Mouse (Mus musculus) kidney, embryonic 15.5 days (tissue): ENCODE results near the gene Prkd2. TPM values are rescaled to one million over a fixed set of nuclear protein-coding genes. Genes with fewer than 3 reads are reported as not detected.
A peak's percentile ranks its signal among the peaks of the same experiment; 100 is the strongest.

Source experiments
- ATAC-seq: fragments of 200-750 bp; cut with Nextera tagmentation; replicated peaks from 2 replicates; pipeline ENCODE4 v1.8.0; 2017; ENCODE audit warnings: moderate TSS enrichment; ENCODE audit not compliant: low FRiP score
- H3K27ac ChIP-seq: fragments of 300-500 bp; sonication (generic); 2 replicates; pipeline ENCODE4 v1.5.1; 2015; ENCODE audit warnings: mild to moderate bottlenecking, inconsistent platforms
- H3K27me3 ChIP-seq: fragments of 300-500 bp; sonication (generic); 2 replicates; pipeline ENCODE4 v1.6.1; 2015; ENCODE audit warnings: inconsistent platforms
- H3K36me3 ChIP-seq: fragments of 300-500 bp; sonication (generic); 2 replicates; pipeline ENCODE4 v1.6.1; 2015; ENCODE audit warnings: inconsistent platforms
- H3K4me1 ChIP-seq: fragments of 300-500 bp; sonication (generic); 2 replicates; pipeline ENCODE4 v1.6.1; 2015; ENCODE audit warnings: inconsistent platforms
- H3K4me2 ChIP-seq: fragments of 300-500 bp; sonication (generic); 2 replicates; pipeline ENCODE4 v1.6.1; 2015; ENCODE audit warnings: moderate library complexity, mild to moderate bottlenecking, inconsistent platforms
- H3K4me3 ChIP-seq: fragments of 300-500 bp; sonication (generic); replicated peaks from 2 replicates; pipeline ENCODE4 v1.5.1; 2015; ENCODE audit warnings: mild to moderate bottlenecking, inconsistent platforms
- H3K9ac ChIP-seq: fragments of 300-500 bp; sonication (generic); 2 replicates; pipeline ENCODE4 v1.6.1; 2015; ENCODE audit warnings: mild to moderate bottlenecking, inconsistent platforms
- H3K9me3 ChIP-seq: fragments of 300-500 bp; sonication (generic); replicated peaks from 2 replicates; pipeline ENCODE4 v1.6.1; 2016; ENCODE audit warnings: inconsistent platforms
- WGBS: fragments of 180-500 bp; shearing (Covaris S2); methylation state at CpG from one replicate; pipeline ENCODE4 v1.1.7; 2015; ENCODE audit warnings: mixed read lengths; 5-methylcytosine and 5-hydroxymethylcytosine counted together
- polyA plus RNA-seq: library from polyadenylated mRNA; unstranded; fragments of >200 nt; fragmentation: Nextera tagmentation; extraction: Ambion mirVana; gene quantifications from 2 replicates; pipeline ENCODE4 v1.2.1, GENCODE M21; 2015

Prkd2 gene
- polyA plus RNA-seq, 1 experiment from 2014 or later: 17.7 TPM

DNA sequence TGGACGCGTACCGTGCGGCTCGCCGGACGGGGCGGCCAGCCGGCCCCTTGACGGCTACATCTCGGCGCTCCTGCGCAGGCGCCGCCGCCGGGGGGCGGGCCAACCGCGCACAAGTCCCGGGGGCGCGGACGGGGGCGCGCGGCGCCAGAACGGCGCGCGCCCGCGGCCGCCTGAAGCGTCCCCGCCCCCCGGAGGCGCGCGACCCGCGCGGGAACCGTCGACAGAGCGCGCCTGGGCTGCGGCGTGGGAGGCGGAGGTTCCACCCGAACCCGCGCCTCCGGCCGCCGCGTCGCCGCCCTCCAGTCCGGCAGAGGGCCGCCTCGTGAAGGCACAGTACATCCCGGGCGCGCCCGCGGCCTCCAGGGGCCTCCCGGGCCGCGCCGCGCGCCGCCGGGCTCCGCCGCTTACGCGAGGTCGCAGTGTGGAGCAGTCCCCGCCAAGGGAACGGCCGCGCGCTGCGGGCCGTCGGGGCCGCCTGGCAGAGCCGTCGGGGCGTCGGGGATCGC lies 42.6 kb downstream of the Prkd2 start:
- no peak overlapping the region for H3K27ac ChIP-seq
- H3K4me1 ChIP-seq: peaks cover 17% of the 10 kb centered on the region
- WGBS: 23% methylated on average over 86 of the region's 95 CpGs
- peaks cover 33% of the 10 kb centered on the region for H3K27me3 ChIP-seq
- H3K4me2 ChIP-seq: peak overlapping the region; percentile 51
- H3K9me3 ChIP-seq: peaks cover 18% of the 10 kb centered on the region
- ATAC-seq: peak; percentile 46
- no peak overlapping the region for H3K9ac ChIP-seq
- peak overlapping the region; percentile 38 for H3K4me3 ChIP-seq
- H3K36me3 ChIP-seq: peaks cover 56% of the 10 kb centered on the region

DNA sequence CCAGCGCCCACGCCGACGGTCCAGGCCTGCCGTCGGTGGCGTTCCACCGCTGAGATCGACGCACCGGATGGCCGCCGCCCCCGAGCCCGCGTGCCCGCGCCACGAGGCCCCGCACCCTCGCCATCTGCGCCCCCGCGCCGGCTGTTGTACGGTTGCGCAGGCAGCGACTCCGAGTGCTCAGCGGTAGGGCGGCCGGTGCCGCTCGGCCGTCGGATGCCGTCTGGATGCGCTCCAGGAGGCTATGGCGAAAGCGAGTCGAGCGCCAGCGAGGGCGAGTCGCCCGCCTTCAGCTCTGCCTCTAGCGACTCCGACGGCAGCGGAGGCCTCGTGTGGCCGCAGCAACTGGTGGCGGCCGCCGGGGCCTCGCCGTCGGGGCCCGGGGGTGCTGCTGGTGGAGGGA lies 43.2 kb downstream of the Prkd2 start:
- WGBS: 54% methylated on average over 59 of the region's 59 CpGs
- peaks cover 16% of the 10 kb centered on the region for H3K4me1 ChIP-seq
- no peak for ATAC-seq
- H3K9me3 ChIP-seq: peaks cover 18% of the 10 kb centered on the region
- peak overlapping the region; percentile 51 for H3K4me2 ChIP-seq
- peaks cover 56% of the 10 kb centered on the region for H3K36me3 ChIP-seq
- H3K27me3 ChIP-seq: peaks cover 33% of the 10 kb centered on the region
- H3K4me3 ChIP-seq: peak overlapping the region; percentile 38
- H3K27ac ChIP-seq: no peak overlapping the region
- H3K9ac ChIP-seq: no peak overlapping the region

DNA sequence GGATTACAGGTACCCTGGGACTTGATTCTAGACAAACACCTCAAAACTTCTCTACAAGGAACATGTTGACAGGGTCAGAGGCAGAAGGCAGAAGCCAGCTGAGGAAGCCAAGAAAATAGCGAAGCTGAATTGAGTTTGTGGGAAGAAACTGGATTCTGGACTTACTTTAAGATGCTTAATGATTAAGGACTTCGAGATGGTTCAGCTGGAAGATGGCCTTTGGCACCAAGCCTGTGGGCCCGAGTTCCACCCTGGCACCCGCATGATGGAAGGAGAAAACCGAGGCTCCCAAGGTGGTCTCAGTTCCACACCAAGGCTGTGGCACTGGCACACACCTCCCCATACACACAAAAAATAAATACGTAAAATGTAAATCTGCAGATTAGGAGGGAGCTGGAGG lies 47.8 kb downstream of the Prkd2 start:
- H3K4me2 ChIP-seq: peak overlapping the region; percentile 71
- peaks cover 25% of the 10 kb centered on the region for H3K36me3 ChIP-seq
- H3K27me3 ChIP-seq: peaks cover 43% of the 10 kb centered on the region
- peak overlapping the region; percentile 23 for H3K4me3 ChIP-seq
- peaks cover 10% of the 10 kb centered on the region for H3K9me3 ChIP-seq
- peak overlapping the region; percentile 91 for H3K27ac ChIP-seq
- no peak overlapping the region for H3K9ac ChIP-seq
- peaks cover 50% of the 10 kb centered on the region for H3K4me1 ChIP-seq
- no peak for ATAC-seq
- WGBS: 25% methylated on average over 6 of the region's 6 CpGs

DNA sequence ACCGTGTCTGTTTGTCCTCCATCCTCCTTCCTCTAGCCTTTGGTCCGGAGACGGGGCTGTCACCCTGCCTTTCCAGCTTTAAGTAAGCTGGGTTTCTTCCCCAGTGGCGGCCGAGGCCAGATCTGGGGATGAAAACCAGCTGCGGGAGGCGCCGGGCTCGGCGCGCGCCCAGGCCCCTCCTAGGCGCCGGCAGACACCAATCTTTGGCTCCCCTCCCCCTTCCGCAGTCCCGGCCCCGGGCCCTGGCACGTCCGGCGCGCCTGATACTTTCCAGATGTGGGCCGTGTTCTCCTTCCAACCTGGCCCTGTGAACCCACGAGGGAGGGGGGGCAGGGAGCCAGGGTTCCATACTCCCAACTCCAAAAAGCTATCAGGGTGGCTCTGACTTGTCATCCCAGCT lies 48.2 kb downstream of the Prkd2 start:
- 0% methylated on average over 23 of the region's 23 CpGs for WGBS
- peaks cover 6% of the 10 kb centered on the region for H3K9me3 ChIP-seq
- H3K27ac ChIP-seq: peak overlapping the region; percentile 91
- H3K27me3 ChIP-seq: peaks cover 39% of the 10 kb centered on the region
- peak overlapping the region; percentile 23 for H3K4me3 ChIP-seq
- peaks cover 49% of the 10 kb centered on the region for H3K4me1 ChIP-seq
- ATAC-seq: peak; percentile 78
- H3K4me2 ChIP-seq: peak overlapping the region; percentile 71
- H3K36me3 ChIP-seq: peaks cover 21% of the 10 kb centered on the region
- no peak overlapping the region for H3K9ac ChIP-seq

DNA sequence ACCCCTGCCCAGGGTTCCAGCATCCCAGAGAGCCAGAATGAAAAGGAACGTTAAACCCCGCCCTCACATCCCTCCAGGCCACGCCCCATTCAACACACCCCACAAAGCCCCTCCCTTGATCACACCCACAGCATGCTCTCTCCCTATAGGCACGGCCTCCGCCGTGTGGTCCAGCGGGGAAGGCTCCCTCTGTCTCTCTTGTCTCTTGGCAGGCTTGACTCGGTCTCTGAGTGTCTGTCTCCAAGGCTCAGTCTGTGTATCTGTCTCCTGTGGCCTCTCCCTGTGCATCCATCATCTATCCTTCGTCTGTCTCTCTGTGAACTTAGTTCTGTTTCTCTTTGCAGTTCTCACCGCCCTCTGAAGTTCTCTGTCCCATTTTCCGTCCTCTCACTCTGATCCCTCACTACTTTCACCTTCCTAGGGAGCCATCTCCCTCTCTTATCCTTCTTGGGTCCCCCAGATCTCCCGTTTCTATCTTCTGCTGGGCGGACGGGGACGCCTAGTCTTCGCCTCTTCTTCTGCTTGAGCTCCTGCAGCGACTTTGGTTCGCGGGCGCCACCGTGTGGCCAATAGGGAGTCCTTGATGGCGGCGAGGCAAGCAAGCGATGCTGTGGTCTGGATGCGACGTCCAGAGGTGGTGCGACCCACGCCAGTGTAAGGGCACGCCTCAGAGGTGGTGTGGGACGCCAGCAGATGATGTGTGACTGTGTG lies 49.1 kb downstream of the Prkd2 start, which contains the start of gene Gng8:
Gng8 (plus strand) TSS at position 146 of the 711 bp plus-strand sequence.
- H3K9me3 ChIP-seq: no peaks in the 10 kb centered on the region
- H3K4me3 ChIP-seq: peak within 1 kb of the TSS; percentile 42
- peaks cover 12% of the 10 kb centered on the region for H3K36me3 ChIP-seq
- H3K9ac ChIP-seq: peak within 1 kb of the TSS; percentile 29
- ATAC-seq: peak; percentile 83
- peaks cover 49% of the 10 kb centered on the region for H3K4me1 ChIP-seq
- H3K27me3 ChIP-seq: peaks cover 31% of the 10 kb centered on the region
- H3K27ac ChIP-seq: peak within 1 kb of the TSS; percentile 91
- WGBS: under 1% methylated on average over 30 of the region's 30 CpGs
- H3K4me2 ChIP-seq: peak within 1 kb of the TSS; percentile 71

DNA sequence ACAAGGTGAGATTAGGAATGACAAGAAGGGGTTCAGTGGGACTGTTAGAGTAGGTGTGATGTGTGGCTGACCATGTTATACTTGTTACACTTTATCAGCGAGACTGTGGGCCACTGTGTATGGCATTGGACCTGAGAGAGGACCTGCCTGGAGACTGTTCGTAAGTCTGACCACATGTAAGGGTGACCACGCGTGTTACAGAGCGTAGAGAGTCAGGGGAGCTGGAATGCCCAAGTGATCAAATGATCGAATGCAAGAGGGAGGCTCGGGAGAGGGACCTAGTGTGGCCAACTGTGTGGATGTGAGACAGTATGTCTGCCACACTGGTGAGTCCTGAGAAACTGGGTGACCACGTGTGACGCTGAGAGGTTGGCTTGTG lies 49.6 kb downstream of the Prkd2 start:
- H3K9me3 ChIP-seq: no peaks in the 10 kb centered on the region
- no peak; the same call in 1 of the 2 replicates for ATAC-seq
- H3K36me3 ChIP-seq: peaks cover 7% of the 10 kb centered on the region
- H3K9ac ChIP-seq: no peak overlapping the region
- H3K4me2 ChIP-seq: peak overlapping the region; percentile 71
- 44% methylated on average over 9 of the region's 9 CpGs for WGBS
- peaks cover 49% of the 10 kb centered on the region for H3K4me1 ChIP-seq
- peak overlapping the region; percentile 42 for H3K4me3 ChIP-seq
- H3K27me3 ChIP-seq: peaks cover 30% of the 10 kb centered on the region
- no peak overlapping the region for H3K27ac ChIP-seq

DNA sequence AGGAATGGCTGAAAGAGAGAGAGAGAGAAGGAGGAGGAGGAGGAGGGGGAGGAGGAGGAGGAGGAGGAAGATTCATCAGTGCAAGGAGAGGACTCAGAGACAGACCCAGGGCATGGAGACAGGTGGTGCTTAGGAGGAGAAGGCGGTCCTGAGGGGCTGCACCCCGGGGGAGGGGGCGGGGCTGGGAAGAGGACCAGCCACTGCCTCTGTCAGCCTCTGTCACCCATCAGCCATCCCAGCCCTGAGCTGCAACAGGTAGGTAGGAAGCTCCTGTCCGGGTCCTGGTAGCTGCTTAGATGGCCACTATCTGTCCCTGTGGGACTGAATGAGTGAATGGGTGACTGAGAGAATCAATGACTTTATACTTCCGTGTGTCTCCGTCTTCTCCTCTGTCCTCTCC lies 50.9 kb downstream of the Prkd2 start:
- Histone ChIP-seq H3K27ac (no peak overlapping the region), H3K9ac (no peak overlapping the region), H3K4me2 (peak overlapping the region; percentile 71), H3K4me1 (peaks cover 49% of the 10 kb centered on the region), H3K36me3 (no peaks in the 10 kb centered on the region), H3K9me3 (no peaks in the 10 kb centered on the region), H3K4me3 (peak overlapping the region; percentile 17; the same call in 1 of the 2 replicates), H3K27me3 (peaks cover 27% of the 10 kb centered on the region)
- ATAC-seq: no peak
- 4% methylated on average over 6 of the region's 6 CpGs for WGBS

DNA sequence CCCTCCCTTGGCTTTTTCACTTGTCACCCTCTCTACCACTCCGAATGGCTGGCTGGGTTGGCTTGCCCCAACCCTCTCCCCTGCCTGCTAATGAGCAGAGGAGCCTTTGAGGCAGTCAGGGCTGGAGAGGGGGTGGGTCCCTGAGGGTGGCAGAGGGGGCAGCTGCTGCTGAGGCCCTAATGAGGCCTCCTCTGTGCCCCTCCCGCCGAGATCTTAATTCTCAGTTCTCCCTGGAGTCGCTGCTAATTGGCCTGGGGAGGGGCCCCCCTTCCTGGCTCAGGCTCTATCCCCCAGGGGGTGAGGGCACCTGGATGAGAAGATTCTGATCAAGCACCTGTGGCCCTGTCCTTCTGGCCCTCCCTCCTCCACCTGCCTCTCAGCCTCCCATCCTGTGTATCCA lies 51.6 kb downstream of the Prkd2 start:
- Histone ChIP-seq H3K9ac (0 out of 2 replicates have a peak overlapping the region, but pooled peaks have one; percentile 7), H3K9me3 (no peaks in the 10 kb centered on the region), H3K4me1 (peaks cover 49% of the 10 kb centered on the region), H3K27me3 (peaks cover 27% of the 10 kb centered on the region), H3K4me3 (no peak overlapping the region), H3K4me2 (peak overlapping the region; percentile 60), H3K36me3 (no peaks in the 10 kb centered on the region), H3K27ac (no peak overlapping the region)
- WGBS: 2% methylated on average over 4 of the region's 4 CpGs
- 0 out of 2 replicates have a peak, but pooled peaks have one; percentile 2 for ATAC-seq

DNA sequence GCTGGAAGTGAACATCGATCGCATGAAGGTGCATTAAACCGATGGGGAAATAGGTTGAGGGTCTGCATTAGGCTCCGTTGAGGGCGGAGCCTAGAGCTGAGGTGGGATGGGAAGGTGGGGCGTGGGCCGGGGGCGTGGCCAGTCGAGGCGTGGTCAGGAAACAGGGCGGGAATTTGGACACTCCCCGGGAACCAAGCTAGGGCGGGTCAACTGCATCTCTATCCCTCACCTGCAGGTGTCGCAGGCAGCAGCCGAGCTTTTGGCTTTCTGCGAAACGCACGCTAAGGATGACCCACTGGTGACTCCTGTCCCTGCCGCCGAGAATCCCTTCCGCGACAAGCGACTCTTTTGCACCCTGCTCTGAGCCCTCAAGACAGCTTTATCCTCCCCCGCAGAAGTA lies 52.3 kb downstream of the Prkd2 start:
- Histone ChIP-seq H3K9me3 (no peaks in the 10 kb centered on the region), H3K27ac (no peak overlapping the region), H3K27me3 (peaks cover 27% of the 10 kb centered on the region), H3K4me3 (peak overlapping the region; percentile 26), H3K4me1 (peaks cover 49% of the 10 kb centered on the region), H3K36me3 (no peaks in the 10 kb centered on the region), H3K4me2 (peak overlapping the region; percentile 60), H3K9ac (no peak overlapping the region)
- WGBS: under 1% methylated on average over 24 of the region's 24 CpGs
- ATAC-seq: peak; percentile 19; the same call in 1 of the 2 replicates

DNA sequence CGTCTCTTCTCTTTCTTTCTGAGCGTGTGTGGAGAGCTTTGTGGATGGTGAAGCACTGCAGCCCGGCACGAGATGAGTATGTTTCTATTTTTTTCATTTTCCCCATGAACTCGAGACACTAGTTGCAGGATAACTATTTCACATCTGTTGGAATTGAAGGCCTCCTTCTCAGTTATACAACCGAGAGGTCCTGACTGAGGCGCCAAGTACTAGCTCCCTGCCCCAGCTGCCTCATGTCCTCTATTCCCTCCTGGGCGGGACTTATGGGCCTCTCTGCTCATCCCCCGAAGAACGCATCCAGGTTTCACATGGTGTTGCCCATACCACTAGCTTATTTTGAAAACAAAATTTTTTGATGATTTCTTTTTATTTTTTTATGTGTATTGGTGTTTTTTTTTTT lies 52.8 kb downstream of the Prkd2 start:
- 25% methylated on average over 10 of the region's 10 CpGs for WGBS
- H3K4me3 ChIP-seq: peak overlapping the region; percentile 26; the same call in 1 of the 2 replicates
- no peaks in the 10 kb centered on the region for H3K9me3 ChIP-seq
- ATAC-seq: no peak
- peaks cover 46% of the 10 kb centered on the region for H3K4me1 ChIP-seq
- H3K36me3 ChIP-seq: no peaks in the 10 kb centered on the region
- no peak overlapping the region for H3K9ac ChIP-seq
- peaks cover 27% of the 10 kb centered on the region for H3K27me3 ChIP-seq
- H3K4me2 ChIP-seq: peak overlapping the region; percentile 60
- H3K27ac ChIP-seq: no peak overlapping the region

DNA sequence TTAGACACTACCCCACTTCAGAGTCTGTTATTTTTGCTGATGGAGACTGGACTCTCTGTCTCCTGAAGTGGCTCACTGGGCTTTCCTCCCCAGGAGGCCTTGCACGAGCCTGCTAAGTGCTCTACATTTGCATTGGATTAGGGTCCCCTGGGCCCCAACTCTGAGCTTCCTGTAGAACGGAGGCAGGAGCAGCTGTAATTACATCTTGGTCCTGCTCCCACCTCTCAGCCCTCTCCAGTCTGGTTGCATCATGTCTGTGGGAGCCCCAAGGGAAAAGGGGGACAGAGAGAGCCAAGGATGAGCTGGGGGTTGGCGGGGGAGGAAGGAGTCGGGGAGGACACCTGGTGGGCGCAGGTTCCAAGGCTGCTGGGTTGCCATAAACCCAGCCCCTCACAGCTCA lies 57.8 kb downstream of the Prkd2 start:
- peaks cover 34% of the 10 kb centered on the region for H3K4me1 ChIP-seq
- H3K9ac ChIP-seq: no peak overlapping the region
- H3K36me3 ChIP-seq: no peaks in the 10 kb centered on the region
- no peak overlapping the region for H3K4me2 ChIP-seq
- H3K9me3 ChIP-seq: no peaks in the 10 kb centered on the region
- no peak for ATAC-seq
- no peak overlapping the region for H3K4me3 ChIP-seq
- H3K27me3 ChIP-seq: no peaks in the 10 kb centered on the region
- H3K27ac ChIP-seq: no peak overlapping the region
- WGBS: 26% methylated on average over 5 of the region's 5 CpGs

DNA sequence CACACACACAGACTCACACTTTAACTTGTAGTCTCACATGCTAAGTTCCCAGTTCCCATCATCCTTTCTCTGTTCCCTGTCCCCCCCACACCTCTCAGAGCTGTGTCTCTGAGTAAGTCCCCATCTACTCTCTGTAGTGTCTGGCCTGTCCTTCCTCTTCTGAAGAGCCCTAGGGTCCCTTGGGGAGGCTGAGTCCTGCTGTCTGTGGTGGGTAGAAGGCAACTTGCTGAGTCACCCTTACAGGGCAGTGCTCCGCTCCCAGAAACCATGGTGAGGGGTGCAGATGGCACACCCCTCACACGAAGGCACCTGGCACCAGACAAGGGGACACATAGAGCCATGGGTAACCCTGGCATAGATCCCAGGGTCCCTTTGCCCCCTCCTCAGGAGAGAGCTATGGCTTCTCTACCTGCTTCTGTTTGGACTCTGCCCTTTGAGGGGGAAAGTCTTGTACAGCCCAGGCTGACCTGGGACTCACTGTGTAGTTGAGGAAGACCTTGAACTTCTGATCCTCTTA lies 60.8 kb downstream of the Prkd2 start:
- H3K4me3 ChIP-seq: no peak overlapping the region
- H3K9me3 ChIP-seq: no peaks in the 10 kb centered on the region
- ATAC-seq: no peak
- H3K9ac ChIP-seq: no peak overlapping the region
- no peaks in the 10 kb centered on the region for H3K27me3 ChIP-seq
- peaks cover 62% of the 10 kb centered on the region for H3K4me1 ChIP-seq
- H3K36me3 ChIP-seq: no peaks in the 10 kb centered on the region
- WGBS: 84% methylated on average over 2 of the region's 2 CpGs
- no peak overlapping the region for H3K4me2 ChIP-seq
- no peak overlapping the region for H3K27ac ChIP-seq
